Mouse (Mus musculus): ENCODE measurements around the gene Rpusd3.
A peak's percentile ranks its signal among the peaks of the same experiment; 100 is the strongest.

Rpusd3 gene

GRCm38 (mm10) chr6:113430846-113431245, 11.7 kb upstream of the Rpusd3 start:
- DNase-seq (ENCODE audit: extremely low read depth, low read depth) = no peak

- no peak for DNase-seq (ENCODE audit: extremely low read depth, low read depth)
Measured at GRCm38 (mm10) chr6:113429965-113430364, 10.8 kb upstream of the Rpusd3 start.

GRCm38 (mm10) chr6:113428006-113428405, 8.9 kb upstream of the Rpusd3 start:
- DNase-seq (ENCODE audit: extremely low read depth, low read depth) = no peak

- DNase-seq (ENCODE audit: extremely low read depth, low read depth) = peak; percentile 45
Measured at GRCm38 (mm10) chr6:113427397-113427796, 8.3 kb upstream of the Rpusd3 start.

- DNase-seq (ENCODE audit: extremely low read depth, low read depth) = no peak
Measured at GRCm38 (mm10) chr6:113426696-113427095, 7.6 kb upstream of the Rpusd3 start.

- no peak for DNase-seq (ENCODE audit: extremely low read depth, low read depth)
Measured at GRCm38 (mm10) chr6:113424187-113424586, 5.0 kb upstream of the Rpusd3 start.

GRCm38 (mm10) chr6:113423000-113423399, 3.9 kb upstream of the Rpusd3 start:
- DNase-seq (ENCODE audit: extremely low read depth, low read depth) = peak; percentile 72

- no peak for DNase-seq (ENCODE audit: extremely low read depth, low read depth)
Measured at GRCm38 (mm10) chr6:113418441-113419198, 520 bp downstream of the Rpusd3 start.

- no peak for DNase-seq (ENCODE audit: extremely low read depth, low read depth)
Measured at GRCm38 (mm10) chr6:113416416-113416815, 2.7 kb downstream of the Rpusd3 start.

GRCm38 (mm10) chr6:113410001-113410400, 9.1 kb downstream of the Rpusd3 start:
- no peak for DNase-seq (ENCODE audit: extremely low read depth, low read depth)

GRCm38 (mm10) chr6:113406683-113407082, 12.5 kb downstream of the Rpusd3 start:
- DNase-seq (ENCODE audit: extremely low read depth, low read depth) = no peak

GRCm38 (mm10) chr6:113405483-113405882, 13.7 kb downstream of the Rpusd3 start:
- no peak for DNase-seq (ENCODE audit: extremely low read depth, low read depth)

- no peak for DNase-seq (ENCODE audit: extremely low read depth, low read depth)
Measured at GRCm38 (mm10) chr6:113404649-113405448, 14.3 kb downstream of the Rpusd3 start.

GRCm38 (mm10) chr6:113402094-113402493, 17.0 kb downstream of the Rpusd3 start:
- DNase-seq (ENCODE audit: extremely low read depth, low read depth) = no peak

GRCm38 (mm10) chr6:113396270-113397030, 22.7 kb downstream of the Rpusd3 start:
- DNase-seq (ENCODE audit: extremely low read depth, low read depth) = no peak

- no peak for DNase-seq (ENCODE audit: extremely low read depth, low read depth)
Measured at GRCm38 (mm10) chr6:113395501-113395900, 23.6 kb downstream of the Rpusd3 start.

- no peak for DNase-seq (ENCODE audit: extremely low read depth, low read depth)
Measured at GRCm38 (mm10) chr6:113394811-113395210, 24.3 kb downstream of the Rpusd3 start.

- no peak for DNase-seq (ENCODE audit: extremely low read depth, low read depth)
Measured at GRCm38 (mm10) chr6:113393951-113394350, 25.2 kb downstream of the Rpusd3 start.

- DNase-seq (ENCODE audit: extremely low read depth, low read depth) = no peak
Measured at GRCm38 (mm10) chr6:113392387-113393071, 26.6 kb downstream of the Rpusd3 start.

GRCm38 (mm10) chr6:113392015-113392386, 27.1 kb downstream of the Rpusd3 start:
- no peak for DNase-seq (ENCODE audit: extremely low read depth, low read depth)

GRCm38 (mm10) chr6:113390715-113391114, 28.4 kb downstream of the Rpusd3 start:
- no peak for DNase-seq (ENCODE audit: extremely low read depth, low read depth)

Measured in MEL-GATA-1-ER (cell line).